In genomic region chr15:88752403-88752733, GRCm38 (mm10) we compare ENCODE assay signal across 8 mouse cellular contexts. TPM values are rescaled to one million over a fixed set of nuclear protein-coding genes. Genes with fewer than 3 reads are reported as not detected.
DNase-seq lines count a peak whose midpoint lies in the region; ATAC-seq and TF ChIP-seq lines count a peak whose summit lies in the region.

No protein-coding gene starts in this region.

- no peak for DNase-seq in heart, adult 9 months (ENCODE audit: low spot score in 2 of 2)
- DNase-seq in ES-E14 (ENCODE audit: low read depth, low spot score), result no peak
- DNase-seq in embryo, embryonic 9.5 days (ENCODE audit: extremely low spot score), result no peak
- no peak for DNase-seq in adrenal gland, postnatal 36 days
- DNase-seq in yolk sac, embryonic 10.5 days (ENCODE audit: low spot score), result no peak

- H3K36me3 ChIP-seq in heart, embryonic 14.5 days (ENCODE audit: control insufficient read depth, insufficient read depth, low read length), result peaks cover 18% of the 10 kb centered on the region
- peaks cover 14% of the 10 kb centered on the region; the same call in 1 of the 2 replicates for H3K36me3 ChIP-seq in ES-E14 (ENCODE audit: control insufficient read depth, insufficient read depth, low read length, poor library complexity, severe bottlenecking)
- no peaks in the 10 kb centered on the region; the same call in 1 of the 2 replicates for H3K36me3 ChIP-seq in forebrain, embryonic 16.5 days (ENCODE audit: control insufficient read depth, insufficient read depth)
- peaks cover 7% of the 10 kb centered on the region; the same call in 1 of the 2 replicates for H3K36me3 ChIP-seq in liver, embryonic 16.5 days (ENCODE audit: control insufficient read depth, insufficient read depth)

- H3K4me3 ChIP-seq in heart, embryonic 14.5 days (ENCODE audit: control insufficient read depth in 1 of 2, insufficient read depth in 1 of 2, low read depth in 1 of 2, low read length in 2 of 2), result peak overlapping the region; percentile 94
- H3K4me3 ChIP-seq in ES-E14 (ENCODE audit: insufficient read depth in 1 of 2, low read depth in 1 of 2, low read length in 2 of 2, poor library complexity in 1 of 2, severe bottlenecking in 1 of 2), result peak overlapping the region; percentile 77 to 94
- peak overlapping the region; percentile 87 for H3K4me3 ChIP-seq in forebrain, embryonic 16.5 days (replicated peaks; ENCODE audit: low read length)
- peak overlapping the region; percentile 91 for H3K4me3 ChIP-seq in liver, embryonic 16.5 days (ENCODE audit: low read depth, low read length)

- peaks cover 6 to 21% of the 10 kb centered on the region in 2 experiments for H3K4me1 ChIP-seq in heart, embryonic 14.5 days (ENCODE audit: control insufficient read depth in 2 of 2, insufficient read depth in 2 of 2, low read length in 2 of 2)
- H3K4me1 ChIP-seq in ES-E14 (ENCODE audit: control insufficient read depth in 2 of 2, insufficient read depth in 2 of 2, low read length in 2 of 2, poor library complexity in 1 of 2), result peaks cover 5 to 7% of the 10 kb centered on the region in 2 experiments; a peak in 3 of 4 replicates
- H3K4me1 ChIP-seq in forebrain, embryonic 16.5 days (replicated peaks; ENCODE audit: control insufficient read depth, insufficient read depth, low read length), result peaks cover 24% of the 10 kb centered on the region
- H3K4me1 ChIP-seq in liver, embryonic 16.5 days (ENCODE audit: control insufficient read depth, low read depth, low read length), result peaks cover 23% of the 10 kb centered on the region

- H3K27ac ChIP-seq in heart, embryonic 14.5 days (replicated peaks in 1 of 2; ENCODE audit: control insufficient read depth in 1 of 2, insufficient read depth in 1 of 2, low read depth in 2 of 2, low read length in 2 of 2), result peak overlapping the region; percentile 58 to 90
- peak overlapping the region; percentile 77; the same call in 1 of the 2 replicates for H3K27ac ChIP-seq in ES-E14 (ENCODE audit: insufficient read depth, low read depth, low read length, poor library complexity, severe bottlenecking)
- H3K27ac ChIP-seq in forebrain, embryonic 16.5 days (ENCODE audit: low read length), result peak overlapping the region; percentile 87
- H3K27ac ChIP-seq in liver, embryonic 16.5 days (ENCODE audit: low read length), result peak overlapping the region; percentile 94

- H3K4me2 ChIP-seq in heart, embryonic 14.5 days (ENCODE audit: low read length), result peak overlapping the region; percentile 79
- H3K4me2 ChIP-seq in forebrain, embryonic 16.5 days (ENCODE audit: low read length), result peak overlapping the region; percentile 62
- H3K4me2 ChIP-seq in liver, embryonic 16.5 days (ENCODE audit: low read depth, low read length), result peak overlapping the region; percentile 77

- H3K27me3 ChIP-seq in heart, embryonic 14.5 days (ENCODE audit: control insufficient read depth, insufficient read depth, low read length), result no peaks in the 10 kb centered on the region
- H3K27me3 ChIP-seq in forebrain, embryonic 16.5 days (replicated peaks; ENCODE audit: control insufficient read depth, insufficient read depth, low read length), result no peaks in the 10 kb centered on the region
- no peaks in the 10 kb centered on the region for H3K27me3 ChIP-seq in liver, embryonic 16.5 days (ENCODE audit: control insufficient read depth, insufficient read depth, low read depth, low read length)

- H3K9me3 ChIP-seq in heart, embryonic 14.5 days (ENCODE audit: control insufficient read depth, low read length), result no peaks in the 10 kb centered on the region
- H3K9me3 ChIP-seq in ES-E14 (ENCODE audit: control insufficient read depth, insufficient read depth, low read depth, low read length), result no peaks in the 10 kb centered on the region
- H3K9me3 ChIP-seq in forebrain, embryonic 16.5 days (ENCODE audit: control insufficient read depth, low read length), result no peaks in the 10 kb centered on the region
- H3K9me3 ChIP-seq in liver, embryonic 16.5 days (replicated peaks; ENCODE audit: control insufficient read depth, low read length), result no peaks in the 10 kb centered on the region

- H3K9ac ChIP-seq in heart, embryonic 14.5 days (ENCODE audit: low read length), result peak overlapping the region; percentile 89
- H3K9ac ChIP-seq in ES-E14 (ENCODE audit: insufficient read depth, low read depth, low read length, poor library complexity, severe bottlenecking), result peak overlapping the region; percentile 92
- H3K9ac ChIP-seq in forebrain, embryonic 16.5 days (replicated peaks; ENCODE audit: low read depth, low read length), result peak overlapping the region; percentile 90
- peak overlapping the region; percentile 96 for H3K9ac ChIP-seq in liver, embryonic 16.5 days (ENCODE audit: low read depth, low read length)

- WGBS in heart, embryonic 14.5 days, result 2% methylated on average over 8 of the region's 8 CpGs
- WGBS in forebrain, embryonic 16.5 days, result under 1% methylated on average over 8 of the region's 8 CpGs
- WGBS in liver, embryonic 16.5 days (ENCODE audit: insufficient replicate concordance), result under 1% methylated on average over 8 of the region's 8 CpGs

- in situ Hi-C loops in ES-E14 (cut with MboI; ENCODE audit: low sequenced_read_pairs in 2 of 2, unreplicated experiment in 2 of 2), result no loop called here

- ATAC-seq in heart, embryonic 14.5 days (ENCODE audit: insufficient number of reproducible peaks, insufficient read depth, low FRiP score, low read depth), result no peak
- no peak for ATAC-seq in forebrain, embryonic 16.5 days
- ATAC-seq in liver, embryonic 16.5 days (ENCODE audit: low read depth), result no peak

TF ChIP-seq in ES-E14, 5 proteins besides CTCF, POLR2A, EP300 and RAD21:
- no peak for TF ChIP-seq MAFK (IDR thresholded peaks at IDR 0.05; ENCODE audit: insufficient read depth, low read depth, low read length)
- no peak for TF ChIP-seq HCFC1 (IDR thresholded peaks at IDR 0.05; ENCODE audit: borderline replicate concordance, insufficient read depth, low read length)
- TF ChIP-seq CHD2 (IDR thresholded peaks at IDR 0.05; ENCODE audit: low read depth, low read length), result 0 out of 2 replicates have a peak, but pooled peaks have one; percentile 31
- no peak for TF ChIP-seq ZC3H11A (IDR thresholded peaks at IDR 0.05; ENCODE audit: borderline replicate concordance, low read depth, low read length)
- peak; percentile 71; the same call in 1 of the 2 replicates for TF ChIP-seq ZNF384 (IDR thresholded peaks at IDR 0.05; ENCODE audit: low read depth, low read length)

RNA-seq across cellular contexts. Expression of gene Zbed4, which starts 0.9 kb away (rescaled TPM):
- polyA plus RNA-seq in heart, embryonic 14.5 days (2014; fragmentation: Nextera tagmentation; extraction: Ambion mirVana), result 13.4 and 13.5 TPM in 2 replicates
- total RNA-seq in ES-E14 (2012; rRNA removed), result 32.9 and 43.6 TPM in 2 replicates
- 23.1 and 23.8 TPM in 2 replicates for polyA plus RNA-seq in forebrain, embryonic 16.5 days (2015; fragmentation: Nextera tagmentation; extraction: Ambion mirVana)
- polyA plus RNA-seq in liver, embryonic 16.5 days (2015; fragmentation: Nextera tagmentation; extraction: Ambion mirVana), result 10.0 and 10.2 TPM in 2 replicates
- total RNA-seq in adrenal gland, postnatal 36 days (2021), result 10 to 100 TPM in 1 of 2 experiments, 1 to 10 TPM in 1; 9.6 to 11.3 TPM

RNA-seq across cellular contexts. Expression of gene Brd1, which starts 18.3 kb away (rescaled TPM):
- 15.3 TPM in 2 replicates for polyA plus RNA-seq in heart, embryonic 14.5 days (2014; fragmentation: Nextera tagmentation; extraction: Ambion mirVana)
- 52.0 and 54.2 TPM in 2 replicates for total RNA-seq in ES-E14 (2012; rRNA removed)
- polyA plus RNA-seq in forebrain, embryonic 16.5 days (2015; fragmentation: Nextera tagmentation; extraction: Ambion mirVana), result 27.3 and 27.6 TPM in 2 replicates
- 6.1 and 7.0 TPM in 2 replicates for polyA plus RNA-seq in liver, embryonic 16.5 days (2015; fragmentation: Nextera tagmentation; extraction: Ambion mirVana)
- 10 to 100 TPM; 54.0 to 65.9 TPM for total RNA-seq in adrenal gland, postnatal 36 days (2021)
